Mouse (Mus musculus): ENCODE measurements around the gene Rnf2.

Rnf2 gene

GRCm38 (mm10) chr1:151500531-151501361 is at the start of gene Rnf2:
Rnf2 (minus strand) TSS chr1:151500955.
- DNase-seq, result peak; percentile 91 to 93

GRCm38 (mm10) chr1:151549794-151550193 is 49.0 kb upstream of the Rnf2 start:
- no peak for DNase-seq

- no peak for DNase-seq
Measured at GRCm38 (mm10) chr1:151548896-151549610, 48.3 kb upstream of the Rnf2 start.

- DNase-seq, result no peak
Measured at GRCm38 (mm10) chr1:151545571-151545970, 44.8 kb upstream of the Rnf2 start.

GRCm38 (mm10) chr1:151544581-151544980 is 43.8 kb upstream of the Rnf2 start:
- no peak for DNase-seq

GRCm38 (mm10) chr1:151543796-151544477 is 43.2 kb upstream of the Rnf2 start:
- DNase-seq, result no peak

GRCm38 (mm10) chr1:151526701-151527100 is 25.9 kb upstream of the Rnf2 start:
- DNase-seq, result no peak

GRCm38 (mm10) chr1:151517571-151518250 is 17.0 kb upstream of the Rnf2 start:
- DNase-seq, result no peak

- no peak for DNase-seq
Measured at GRCm38 (mm10) chr1:151516871-151517270, 16.1 kb upstream of the Rnf2 start.

GRCm38 (mm10) chr1:151515733-151516132 is 15.0 kb upstream of the Rnf2 start:
- no peak for DNase-seq

- no peak for DNase-seq
Measured at GRCm38 (mm10) chr1:151514119-151514518, 13.4 kb upstream of the Rnf2 start.

GRCm38 (mm10) chr1:151510811-151511210 is 10.1 kb upstream of the Rnf2 start:
- peak in 1 of 2 experiments; percentile 28 for DNase-seq

- peak; percentile 45 to 46 for DNase-seq
Measured at GRCm38 (mm10) chr1:151499815-151500501, 797 bp downstream of the Rnf2 start.

- DNase-seq, result no peak
Measured at GRCm38 (mm10) chr1:151498381-151498780, 2.4 kb downstream of the Rnf2 start.

GRCm38 (mm10) chr1:151497942-151498341 is 2.8 kb downstream of the Rnf2 start:
- no peak for DNase-seq

GRCm38 (mm10) chr1:151497028-151497427 is 3.7 kb downstream of the Rnf2 start:
- peak; percentile 27 to 46 for DNase-seq

- DNase-seq, result no peak
Measured at GRCm38 (mm10) chr1:151495635-151496285, 5.0 kb downstream of the Rnf2 start.

- no peak for DNase-seq
Measured at GRCm38 (mm10) chr1:151494711-151495110, 6.0 kb downstream of the Rnf2 start.

- no peak for DNase-seq
Measured at GRCm38 (mm10) chr1:151493826-151494225, 6.9 kb downstream of the Rnf2 start.

GRCm38 (mm10) chr1:151492419-151492818 is 8.3 kb downstream of the Rnf2 start:
- no peak for DNase-seq

GRCm38 (mm10) chr1:151489806-151490205 is 10.9 kb downstream of the Rnf2 start:
- DNase-seq, result peak in 1 of 2 experiments; percentile 22

- DNase-seq, result no peak
Measured at GRCm38 (mm10) chr1:151484754-151485153, 16.0 kb downstream of the Rnf2 start.

Measured in lung, adult 18-20 months (tissue).